Mouse (Mus musculus) thymus, adult 2 months (tissue): ENCODE data around the gene Tmsb15b1.

Experiments used
- CTCF ChIP-seq: fragments of 200-500 bp; IDR thresholded peaks from 2 replicates; pipeline ENCODE4 v1.5.1; 2012; ENCODE audit warnings: mild to moderate bottlenecking, control low read depth, low read length, moderate library complexity, borderline replicate concordance; ENCODE audit not compliant: control insufficient read depth, poor library complexity, insufficient read depth; ENCODE audit errors: extremely low read depth
- POLR2A ChIP-seq: fragments of 200-500 bp; IDR thresholded peaks from 2 replicates; pipeline ENCODE4 v1.6.1; 2012; ENCODE audit warnings: mild to moderate bottlenecking, low read length, control low read depth, moderate library complexity; ENCODE audit not compliant: control insufficient read depth, poor library complexity, insufficient read depth; ENCODE audit errors: extremely low read depth

- TF ChIP-seq CTCF (no peak), POLR2A (no peak)
These were observed 50.8 kb downstream of the Tmsb15b1 start for GRCm38 (mm10) chrX:136925863-136926262.
